In the genomic region with DNA sequence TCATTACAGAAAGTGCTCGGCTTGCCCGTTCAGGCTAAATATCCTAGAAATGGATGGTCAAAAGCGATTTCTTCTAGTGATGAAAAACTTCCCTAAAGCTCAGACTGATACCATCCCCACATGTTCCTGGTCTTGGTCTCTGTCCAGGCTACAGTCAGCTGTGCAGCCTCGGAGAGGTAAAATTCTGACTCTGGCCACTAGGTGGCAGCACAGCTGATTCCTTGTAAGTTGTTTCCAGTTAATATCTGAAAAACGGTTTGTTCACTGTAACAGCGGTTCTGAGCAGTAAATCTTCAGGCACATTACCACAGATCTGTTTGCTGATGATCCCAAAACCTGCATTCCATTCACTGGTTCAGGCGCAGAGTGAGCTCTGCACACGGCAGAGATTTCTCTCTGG, we compare ENCODE assay signal across 13 mouse cellular contexts. TPM values are rescaled to one million over a fixed set of nuclear protein-coding genes. Genes with fewer than 3 reads are reported as not detected.
A peak's percentile ranks its signal among the peaks of the same experiment; 100 is the strongest.
DNase-seq lines count a peak whose midpoint lies in the region; ATAC-seq and TF ChIP-seq lines count a peak whose summit lies in the region.
"Not testable (repeated sequence)": the region's sequence is repeated elsewhere in the genome, so short reads cannot be mapped to it uniquely, and the experiment has no call there.
"Had no signal": no experiment of that assay in that cellular context is flagged by ENCODE, and none has a peak within 500 bp of the region (broad histone marks: within the 10 kb centered on the region; RNA-seq: fewer than 3 reads in every experiment).

No protein-coding gene starts in this region.

- 29% methylated on average over 8 of the region's 8 CpGs for WGBS in heart, postnatal 0 days
- WGBS in midbrain, embryonic 14.5 days: 27% methylated on average over 8 of the region's 8 CpGs
- WGBS in thymus, adult 2 months: 15% methylated on average over 8 of the region's 8 CpGs

- not testable (repeated sequence) for H3K9me3 ChIP-seq in heart, postnatal 0 days (replicated peaks; ENCODE audit: control insufficient read depth, low read length); midbrain, embryonic 14.5 days (ENCODE audit: control insufficient read depth, low read length)

- intact Hi-C loops in left cerebral cortex, postnatal 36 days (cut with DNase I): not testable (repeated sequence)

- TF ChIP-seq CTCF in heart, postnatal 0 days (IDR thresholded peaks at IDR 0.05; ENCODE audit: low read depth): peak; percentile 33
- TF ChIP-seq CTCF in thymus, adult 2 months (IDR thresholded peaks at IDR 0.05; ENCODE audit: borderline replicate concordance, control insufficient read depth, extremely low read depth, insufficient read depth, low read length, poor library complexity): not testable (repeated sequence)

- H3K27me3 ChIP-seq in heart, postnatal 0 days (ENCODE audit: control insufficient read depth, insufficient read depth, low read length); midbrain, embryonic 14.5 days (ENCODE audit: control insufficient read depth, insufficient read depth, low read length); thymus, adult 2 months (ENCODE audit: control insufficient read depth, insufficient read depth, low read length): not testable (repeated sequence)

- not testable (repeated sequence) for ATAC-seq in heart, postnatal 0 days (ENCODE audit: insufficient read depth, low read depth); midbrain, embryonic 14.5 days (ENCODE audit: low FRiP score, low TSS enrichment)

- H3K27ac ChIP-seq in heart, postnatal 0 days (ENCODE audit: low read depth); midbrain, embryonic 14.5 days (replicated peaks; ENCODE audit: low read depth, low read length); thymus, adult 2 months (ENCODE audit: control insufficient read depth, insufficient read depth, low read length): not testable (repeated sequence)

- not testable (repeated sequence) for H3K4me2 ChIP-seq in heart, postnatal 0 days (ENCODE audit: low read depth, low read length); midbrain, embryonic 14.5 days (ENCODE audit: low read length)

- not testable (repeated sequence) for TF ChIP-seq POLR2A in thymus, adult 2 months (IDR thresholded peaks at IDR 0.05; ENCODE audit: control insufficient read depth, extremely low read depth, insufficient read depth, low read length, poor library complexity)

- not testable (repeated sequence) for TF ChIP-seq EP300 in heart, postnatal 0 days (IDR thresholded peaks at IDR 0.05; ENCODE audit: low read depth)

- not testable (repeated sequence) for H3K36me3 ChIP-seq in heart, postnatal 0 days (replicated peaks; ENCODE audit: control insufficient read depth, insufficient read depth, low read length); midbrain, embryonic 14.5 days (ENCODE audit: control insufficient read depth, insufficient read depth, low read length); thymus, adult 2 months (ENCODE audit: control insufficient read depth, insufficient read depth, low read length)

- DNase-seq in CD4-positive helper T cell, adult 2 months (ENCODE audit: low read depth, low spot score): peak; percentile 13
- DNase-seq in adrenal gland, postnatal 25 days: peak; percentile 11
- DNase-seq in embryo, embryonic 11 days: peak; percentile 8
- not testable (repeated sequence) for DNase-seq in heart, postnatal 0 days (ENCODE audit: low spot score)
- DNase-seq in kidney, postnatal 10 days: peak; percentile 61
- DNase-seq in left cerebral cortex, postnatal 36 days (ENCODE audit: low spot score in 2 of 2): peak; percentile 20 to 23
- peak; percentile 50 for DNase-seq in midbrain, embryonic 14.5 days
- peak; percentile 34 for DNase-seq in thymus, adult 2 months

- H3K9ac ChIP-seq in heart, postnatal 0 days (replicated peaks; ENCODE audit: low read depth, low read length); midbrain, embryonic 14.5 days (replicated peaks; ENCODE audit: low read length): not testable (repeated sequence)

- not testable (repeated sequence) for H3K4me1 ChIP-seq in heart, postnatal 0 days (ENCODE audit: control insufficient read depth, insufficient read depth); midbrain, embryonic 14.5 days (ENCODE audit: control insufficient read depth, insufficient read depth, low read length); thymus, adult 2 months (replicated peaks; ENCODE audit: control insufficient read depth, insufficient read depth, low read length)

- H3K4me3 ChIP-seq in heart, postnatal 0 days (ENCODE audit: low read depth, low read length); midbrain, embryonic 14.5 days (replicated peaks; ENCODE audit: low read depth, low read length); thymus, adult 2 months (ENCODE audit: control insufficient read depth, insufficient read depth, low read length): not testable (repeated sequence)

RNA-seq across cellular contexts. Expression of a gene that starts 38.9 kb away (rescaled TPM):
- total RNA-seq in adrenal gland, postnatal 25 days (2021): not detected in 2 replicates
- 0.81 TPM in 1 of 2 replicates, not detected in the other for total RNA-seq in heart, postnatal 0 days (2014; rRNA removed; ENCODE audit: low replicate concordance)
- polyA plus RNA-seq in heart, postnatal 0 days (2015; fragmentation: Nextera tagmentation; extraction: Ambion mirVana): 0.16 and 0.18 TPM in 2 replicates
- 1 to 10 TPM; 4.1 to 4.4 TPM for total RNA-seq in left cerebral cortex, postnatal 36 days (2021)
- not detected in 2 replicates for polyA plus RNA-seq in midbrain, embryonic 14.5 days (2014; fragmentation: Nextera tagmentation; extraction: Ambion mirVana)
- polyA plus RNA-seq in thymus, adult 2 months (2012; rRNA removed): 0.19 TPM in 1 of 2 replicates, not detected in the other
- polyA plus RNA-seq: embryonic facial prominence, embryonic 13.5 days; kidney, embryonic 16.5 days; liver, embryonic 12.5 days; midbrain, embryonic 15.5 days; stomach, embryonic 14.5 days had no signal
